Mouse (Mus musculus): ENCODE data around the gene Lpar2.

GRCm38 (mm10) chr8:69870003-69870765, 48.0 kb downstream of the Lpar2 start:
- no peak for TF ChIP-seq CTCF (IDR thresholded peaks at IDR 0.05; ENCODE audit: low read depth, low read length)
- no peak for TF ChIP-seq POLR2A (IDR thresholded peaks at IDR 0.05; ENCODE audit: borderline replicate concordance, low read depth, low read length)

All from bone marrow macrophage, adult 2 months (primary cell).